Mouse (Mus musculus) megakaryocyte, embryonic 14.5 days (primary cell): ENCODE results near the gene Igf1r.

ENCODE experiments used
- FLI1 ChIP-seq: IDR thresholded peaks from 2 replicates; pipeline ENCODE4 v1.6.1; 2012; ENCODE audit warnings: low read length, inconsistent platforms, mixed read lengths
- GATA1 ChIP-seq: IDR thresholded peaks from 3 replicates; pipeline ENCODE4 v1.6.1; 2012; ENCODE audit warnings: mixed read lengths, low read length, inconsistent platforms, borderline replicate concordance

DNA sequence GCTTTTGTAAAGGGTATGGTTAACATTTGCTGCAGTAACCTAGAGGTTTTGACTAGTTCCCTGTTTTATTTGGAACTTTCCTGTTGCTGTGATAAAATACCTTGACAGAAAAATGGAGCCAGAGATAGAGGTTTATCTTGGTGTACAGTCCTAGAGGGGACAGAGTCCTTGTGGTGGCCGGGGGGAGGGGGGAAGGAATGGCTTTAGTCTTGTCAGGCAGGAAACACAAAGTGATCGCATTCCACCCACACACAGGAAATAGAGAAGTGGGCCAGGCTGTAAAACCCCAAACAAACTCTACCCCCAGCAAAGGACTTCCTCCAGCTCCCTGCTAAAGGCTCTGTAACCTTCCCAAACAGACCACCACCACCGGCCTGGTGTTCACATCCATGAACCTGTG is 211.4 kb downstream of the Igf1r start:
- TF ChIP-seq FLI1 (no peak), GATA1 (no peak)
